Mouse (Mus musculus): ENCODE results near the gene Slit3. TPM values are rescaled to one million over a fixed set of nuclear protein-coding genes. Genes with fewer than 3 reads are reported as not detected.

The Slit3 gene
- total RNA-seq, 2 experiments from 2014 or later: 33.0 to 56.8 TPM

- peak; percentile 12 to 30 for DNase-seq
Observed at GRCm38 (mm10) chr11:35198537-35199088, 77.6 kb downstream of the Slit3 start.

GRCm38 (mm10) chr11:35202332-35202731 lies 81.3 kb downstream of the Slit3 start:
- no peak for DNase-seq

- DNase-seq: no peak
Observed at GRCm38 (mm10) chr11:35203673-35204072, 82.6 kb downstream of the Slit3 start.

- no peak for DNase-seq
Observed at GRCm38 (mm10) chr11:35204084-35204483, 83.1 kb downstream of the Slit3 start.

GRCm38 (mm10) chr11:35210728-35211682 lies 90.0 kb downstream of the Slit3 start:
- DNase-seq: no peak

- no peak for DNase-seq
Observed at GRCm38 (mm10) chr11:35224025-35224424, 103.0 kb downstream of the Slit3 start.

- DNase-seq: peak; percentile 25 to 44
Observed at GRCm38 (mm10) chr11:35231361-35232090, 110.5 kb downstream of the Slit3 start.

- peak in 1 of 2 experiments; percentile 8 for DNase-seq
Observed at GRCm38 (mm10) chr11:35232321-35232720, 111.3 kb downstream of the Slit3 start.

- DNase-seq: no peak
Observed at GRCm38 (mm10) chr11:35241379-35241778, 120.4 kb downstream of the Slit3 start.

GRCm38 (mm10) chr11:35243597-35243996 lies 122.6 kb downstream of the Slit3 start:
- no peak for DNase-seq

- no peak for DNase-seq
Observed at GRCm38 (mm10) chr11:35244526-35244925, 123.5 kb downstream of the Slit3 start.

- DNase-seq: no peak
Observed at GRCm38 (mm10) chr11:35246623-35247022, 125.6 kb downstream of the Slit3 start.

- no peak for DNase-seq
Observed at GRCm38 (mm10) chr11:35248088-35248487, 127.1 kb downstream of the Slit3 start.

GRCm38 (mm10) chr11:35250871-35251418 lies 129.9 kb downstream of the Slit3 start:
- DNase-seq: no peak

- DNase-seq: peak; percentile 14 to 37
Observed at GRCm38 (mm10) chr11:35251910-35252309, 130.9 kb downstream of the Slit3 start.

- DNase-seq: no peak
Observed at GRCm38 (mm10) chr11:35257351-35257750, 136.3 kb downstream of the Slit3 start.

GRCm38 (mm10) chr11:35261562-35262087 lies 140.6 kb downstream of the Slit3 start:
- DNase-seq: peak; percentile 51 to 64

GRCm38 (mm10) chr11:35262289-35262941 lies 141.4 kb downstream of the Slit3 start:
- DNase-seq: no peak

- no peak for DNase-seq
Observed at GRCm38 (mm10) chr11:35264749-35265148, 143.7 kb downstream of the Slit3 start.

- peak in 1 of 2 experiments; percentile 37 for DNase-seq
Observed at GRCm38 (mm10) chr11:35270396-35270795, 149.4 kb downstream of the Slit3 start.

GRCm38 (mm10) chr11:35273416-35273815 lies 152.4 kb downstream of the Slit3 start:
- DNase-seq: peak; percentile 37 to 45
